Mouse (Mus musculus): ENCODE results near the gene Grrp1. TPM values are rescaled to one million over a fixed set of nuclear protein-coding genes. Genes with fewer than 3 reads are reported as not detected.

Grrp1 gene
- total and polyA plus RNA-seq, 2 experiments from 2014 or later, result 18.3 TPM

DNA sequence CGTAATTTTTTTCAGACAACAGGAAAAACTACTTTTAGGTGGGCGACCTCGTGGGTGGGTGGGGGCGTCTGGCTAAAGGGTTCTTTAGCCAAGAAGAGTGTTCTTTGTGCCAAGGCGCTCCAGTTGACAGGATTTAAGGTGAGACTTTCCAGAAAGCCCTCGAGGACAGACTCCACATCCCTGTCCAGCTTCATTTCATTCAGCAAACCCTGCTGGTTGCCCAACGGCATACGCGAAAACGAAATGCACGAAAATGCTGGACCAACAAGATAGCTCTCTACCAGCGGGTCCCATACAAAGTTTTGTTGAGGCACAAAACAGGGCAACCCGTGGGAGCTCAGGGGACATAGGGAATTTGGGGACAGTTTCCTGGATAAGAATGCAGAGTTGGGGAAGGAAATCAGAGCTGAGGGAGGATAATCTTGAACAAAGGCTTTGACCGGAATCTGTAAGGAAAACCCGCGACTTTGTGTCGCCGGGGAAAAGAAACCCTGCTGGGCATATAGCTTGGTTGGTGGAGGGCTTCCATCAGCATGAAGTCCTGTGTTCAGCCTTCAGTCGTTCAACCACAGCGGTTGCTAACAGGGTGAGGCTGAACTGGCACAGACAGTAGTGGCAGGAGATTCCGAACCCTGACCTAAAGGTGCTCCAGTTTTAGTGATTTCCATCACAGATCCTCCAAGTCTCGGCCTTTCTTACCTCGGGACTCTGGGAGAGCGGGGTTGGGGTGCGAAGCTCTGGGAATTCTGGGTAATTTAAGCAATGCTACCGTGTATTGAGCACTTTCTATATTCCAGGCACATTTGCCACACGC is 3.6 kb downstream of the Grrp1 start:
- H3K27ac ChIP-seq (ENCODE audit: low read depth, low read length), result no peak overlapping the region
- no peak for TF ChIP-seq CTCF (IDR thresholded peaks at IDR 0.05; ENCODE audit: low read depth)
- H3K4me1 ChIP-seq (ENCODE audit: insufficient read depth), result 0 out of 2 replicates have a peak, but pooled peaks cover 4% of the 10 kb centered on the region
- DNase-seq (peak; percentile 40), ATAC-seq (no peak)
- peak overlapping the region; percentile 76 for H3K4me2 ChIP-seq (ENCODE audit: low read depth)
- 6% methylated on average over 27 of the region's 27 CpGs for WGBS
- peaks cover 40% of the 10 kb centered on the region for H3K27me3 ChIP-seq (ENCODE audit: insufficient read depth, low read length)
- H3K9me3 ChIP-seq (ENCODE audit: low read length), result no peaks in the 10 kb centered on the region
- peak overlapping the region; percentile 53 for H3K4me3 ChIP-seq (ENCODE audit: low read depth, low read length)
- peak overlapping the region; percentile 74 for H3K9ac ChIP-seq
- H3K36me3 ChIP-seq (ENCODE audit: insufficient read depth), result no peaks in the 10 kb centered on the region

DNA sequence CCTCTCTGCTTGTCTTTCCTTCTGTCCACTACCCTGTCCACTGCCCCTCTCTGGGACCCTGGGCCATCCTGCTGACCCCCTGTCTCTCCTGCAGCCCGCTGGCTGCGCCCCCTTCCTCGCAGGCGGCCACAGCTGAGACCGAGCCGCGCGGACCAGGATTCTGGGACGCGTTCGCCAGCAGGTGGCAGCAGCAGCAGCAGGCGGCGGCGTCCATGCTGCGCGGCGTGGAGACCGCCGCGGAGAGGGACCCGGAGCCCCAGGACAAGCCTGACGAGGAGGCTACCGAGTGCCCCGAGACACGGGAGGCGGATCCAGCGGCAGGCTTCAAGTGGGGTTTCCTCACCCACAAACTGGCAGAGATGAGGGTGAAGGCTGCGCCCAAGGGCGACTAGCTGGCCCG is 4.3 kb downstream of the Grrp1 start:
- peaks cover 8% of the 10 kb centered on the region; the same call in 1 of the 2 replicates for H3K4me1 ChIP-seq (ENCODE audit: insufficient read depth)
- no peaks in the 10 kb centered on the region for H3K36me3 ChIP-seq (ENCODE audit: insufficient read depth)
- H3K4me3 ChIP-seq (ENCODE audit: low read depth, low read length), result peak overlapping the region; percentile 53
- peaks cover 40% of the 10 kb centered on the region for H3K27me3 ChIP-seq (ENCODE audit: insufficient read depth, low read length)
- H3K9me3 ChIP-seq (ENCODE audit: low read length), result no peaks in the 10 kb centered on the region
- no peak overlapping the region for H3K27ac ChIP-seq (ENCODE audit: low read depth, low read length)
- ATAC-seq (peak; percentile 49), DNase-seq (peak; percentile 85)
- peak overlapping the region; percentile 34; the same call in 1 of the 2 replicates for H3K9ac ChIP-seq
- peak; percentile 96 for TF ChIP-seq CTCF (IDR thresholded peaks at IDR 0.05; ENCODE audit: low read depth)
- H3K4me2 ChIP-seq (ENCODE audit: low read depth), result peak overlapping the region; percentile 76
- WGBS, result 1% methylated on average over 30 of the region's 30 CpGs

DNA sequence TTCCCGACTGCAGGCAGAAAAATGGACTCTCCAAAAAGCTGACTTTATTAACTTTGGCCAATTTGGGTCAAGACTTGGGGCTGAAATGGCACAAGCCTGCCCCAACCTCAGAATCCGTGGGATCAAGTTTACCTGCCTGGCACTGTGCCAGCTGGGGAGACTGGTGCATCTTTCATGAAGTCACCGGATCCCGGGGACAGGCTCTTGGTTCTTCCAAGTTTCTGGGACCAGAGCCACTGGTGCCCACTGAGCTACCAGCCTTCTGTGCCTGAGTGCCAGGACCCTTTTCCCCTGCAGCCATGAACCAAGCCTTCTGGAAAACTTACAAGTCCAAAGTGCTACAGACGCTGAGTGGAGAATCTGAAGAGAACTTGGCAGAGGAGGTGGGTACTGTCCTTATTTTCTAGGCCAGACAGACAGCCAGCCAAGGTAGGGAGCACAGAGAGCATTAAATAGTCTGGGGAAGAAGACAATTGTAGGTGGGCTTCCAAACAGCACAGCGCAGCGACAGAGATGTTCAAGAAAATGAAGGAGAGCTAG is 7.1 kb downstream of the Grrp1 start, which contains the start of gene Gm30191:
Gm30191 (plus strand) TSS at position 217 of the 540 bp plus-strand sequence.
- TF ChIP-seq CTCF (IDR thresholded peaks at IDR 0.05; ENCODE audit: low read depth), result no peak
- no peak within 1 kb of the TSS for H3K27ac ChIP-seq (ENCODE audit: low read depth, low read length)
- WGBS, result 69% methylated on average over 7 of the region's 7 CpGs
- H3K4me3 ChIP-seq (ENCODE audit: low read depth, low read length), result peak within 1 kb of the TSS; percentile 67
- peak within 1 kb of the TSS; percentile 91 for H3K4me2 ChIP-seq (ENCODE audit: low read depth)
- H3K4me1 ChIP-seq (ENCODE audit: insufficient read depth), result peaks cover 10% of the 10 kb centered on the region; the same call in 1 of the 2 replicates
- H3K9ac ChIP-seq, result peak within 1 kb of the TSS; percentile 59
- ATAC-seq (no peak), DNase-seq (no peak)
- H3K36me3 ChIP-seq (ENCODE audit: insufficient read depth), result no peaks in the 10 kb centered on the region
- peaks cover 17% of the 10 kb centered on the region for H3K27me3 ChIP-seq (ENCODE audit: insufficient read depth, low read length)
- H3K9me3 ChIP-seq (ENCODE audit: low read length), result no peaks in the 10 kb centered on the region

DNA sequence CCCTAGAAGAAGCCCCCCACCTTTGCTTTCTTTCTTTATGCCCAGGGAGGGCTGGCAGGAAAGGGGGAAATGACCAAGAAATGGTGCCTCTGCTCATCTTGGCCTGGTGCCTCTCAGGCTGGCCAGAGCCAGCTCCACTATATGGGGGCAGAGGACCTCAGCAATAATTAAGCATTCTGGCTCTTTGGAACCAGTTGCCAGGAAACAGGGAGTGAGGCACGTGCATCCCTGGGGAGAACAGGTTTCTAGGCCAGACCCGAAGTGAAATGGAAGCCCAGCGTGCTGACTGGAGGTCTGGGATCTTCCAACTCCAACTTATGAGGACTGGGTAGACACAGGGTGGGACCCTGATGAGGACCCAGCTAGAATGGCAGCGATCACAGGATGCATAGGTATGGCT is 7.7 kb downstream of the Grrp1 start:
- H3K4me1 ChIP-seq (ENCODE audit: insufficient read depth), result peaks cover 10% of the 10 kb centered on the region; the same call in 1 of the 2 replicates
- H3K27me3 ChIP-seq (ENCODE audit: insufficient read depth, low read length), result peaks cover 17% of the 10 kb centered on the region
- ATAC-seq (no peak), DNase-seq (peak; percentile 36)
- H3K27ac ChIP-seq (ENCODE audit: low read depth, low read length), result no peak overlapping the region
- H3K9me3 ChIP-seq (ENCODE audit: low read length), result no peaks in the 10 kb centered on the region
- H3K36me3 ChIP-seq (ENCODE audit: insufficient read depth), result no peaks in the 10 kb centered on the region
- 10% methylated on average over 4 of the region's 4 CpGs for WGBS
- H3K4me2 ChIP-seq (ENCODE audit: low read depth), result no peak overlapping the region
- no peak overlapping the region for H3K4me3 ChIP-seq (ENCODE audit: low read depth, low read length)
- no peak for TF ChIP-seq CTCF (IDR thresholded peaks at IDR 0.05; ENCODE audit: low read depth)
- no peak overlapping the region for H3K9ac ChIP-seq

DNA sequence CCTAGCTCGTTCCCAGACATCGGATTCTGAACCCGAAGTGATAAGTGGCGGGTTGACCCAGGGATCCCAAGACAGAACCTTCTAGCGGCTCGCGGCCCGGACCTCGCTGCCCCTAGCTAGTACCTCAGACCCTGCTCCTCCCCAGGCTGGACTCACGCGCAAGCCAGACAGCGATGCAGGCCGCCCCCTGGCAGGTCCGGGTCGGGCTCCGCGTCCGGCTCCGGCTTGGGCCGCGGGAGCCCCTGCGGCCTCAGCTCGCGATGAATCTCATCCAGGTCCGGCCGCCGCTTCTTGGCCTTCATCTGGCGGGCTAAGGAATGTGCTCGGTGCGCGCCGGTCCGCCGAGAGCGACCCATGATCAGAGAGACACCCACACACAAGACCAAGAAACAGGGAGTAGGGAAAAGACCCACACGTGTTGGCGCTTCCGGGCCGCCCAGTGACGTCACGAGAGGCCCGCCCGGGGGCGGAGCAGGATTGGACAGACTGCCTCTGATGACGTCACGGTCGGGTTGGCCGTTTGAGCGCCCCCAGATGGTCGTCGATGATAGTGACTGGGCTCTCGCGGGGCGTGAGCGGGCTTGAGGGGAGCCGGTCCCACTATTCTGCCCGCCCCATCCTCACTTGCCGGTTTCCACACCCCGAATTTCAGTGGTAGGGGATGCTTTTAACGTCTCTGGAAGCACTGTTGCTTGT is 8.6 kb downstream of the Grrp1 start, which contains the start of gene Zfp593:
Zfp593 (minus strand) TSS at position 445 of the 696 bp plus-strand sequence.
- H3K4me3 ChIP-seq (ENCODE audit: low read depth, low read length), result peak within 1 kb of the TSS; percentile 67
- no peak within 1 kb of the TSS for H3K27ac ChIP-seq (ENCODE audit: low read depth, low read length)
- no peaks in the 10 kb centered on the region for H3K36me3 ChIP-seq (ENCODE audit: insufficient read depth)
- peak within 1 kb of the TSS; percentile 59 for H3K9ac ChIP-seq
- ATAC-seq (peak; percentile 84), DNase-seq (peak; percentile 96)
- WGBS, result 2% methylated on average over 60 of the region's 60 CpGs
- peaks cover 10% of the 10 kb centered on the region; the same call in 1 of the 2 replicates for H3K4me1 ChIP-seq (ENCODE audit: insufficient read depth)
- H3K4me2 ChIP-seq (ENCODE audit: low read depth), result peak within 1 kb of the TSS; percentile 91
- TF ChIP-seq CTCF (IDR thresholded peaks at IDR 0.05; ENCODE audit: low read depth), result peak; percentile 83
- H3K27me3 ChIP-seq (ENCODE audit: insufficient read depth, low read length), result peaks cover 12% of the 10 kb centered on the region
- H3K9me3 ChIP-seq (ENCODE audit: low read length), result no peaks in the 10 kb centered on the region

DNA sequence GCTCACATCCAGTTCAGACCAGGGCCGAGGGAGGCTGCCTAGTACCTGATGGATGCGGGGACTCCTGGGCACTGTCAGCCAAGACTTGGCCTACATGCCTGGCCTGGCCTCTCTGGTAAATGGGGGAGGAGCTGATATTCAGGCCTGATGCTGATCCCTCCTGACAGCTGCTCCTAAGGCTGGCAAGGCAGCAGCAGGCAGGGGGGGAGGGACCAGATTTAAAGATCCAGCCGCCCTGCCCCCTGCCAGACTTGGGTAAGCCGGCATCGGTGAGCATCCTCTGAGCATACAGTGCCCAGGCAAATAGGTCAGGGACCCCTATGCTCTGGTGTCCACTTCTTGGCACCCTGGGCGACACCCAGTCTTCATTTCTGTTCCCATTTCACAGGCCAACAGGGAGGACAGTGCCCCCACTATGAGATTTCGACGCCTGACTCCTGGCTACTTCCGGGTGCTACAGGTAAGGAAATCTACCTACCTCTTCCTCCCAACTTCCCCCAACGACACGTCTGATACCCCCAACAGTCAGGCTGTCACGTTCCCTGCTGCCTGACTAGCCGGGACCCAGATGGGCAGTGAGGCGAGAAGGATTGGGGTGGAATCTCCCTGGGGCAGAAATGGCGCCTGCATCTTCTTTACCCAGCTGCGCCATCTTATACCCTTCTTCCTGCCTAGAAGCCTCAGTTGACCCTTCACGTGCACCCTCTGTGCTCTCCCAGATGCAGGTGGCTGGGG is 10.2 kb downstream of the Grrp1 start, which contains the start of gene E130218I03Rik:
E130218I03Rik (plus strand) TSS at position 147 of the 735 bp plus-strand sequence.
- 92% methylated on average over 17 of the region's 17 CpGs for WGBS
- ATAC-seq, result no peak
- H3K27me3 ChIP-seq (ENCODE audit: insufficient read depth, low read length), result peaks cover 8% of the 10 kb centered on the region; the same call in 1 of the 2 replicates
- no peaks in the 10 kb centered on the region for H3K9me3 ChIP-seq (ENCODE audit: low read length)
- peaks cover 10% of the 10 kb centered on the region; the same call in 1 of the 2 replicates for H3K4me1 ChIP-seq (ENCODE audit: insufficient read depth)
- no peak within 1 kb of the TSS for H3K27ac ChIP-seq (ENCODE audit: low read depth, low read length)
- peak within 1 kb of the TSS; percentile 67; the same call in 1 of the 2 replicates for H3K4me3 ChIP-seq (ENCODE audit: low read depth, low read length)
- peak within 1 kb of the TSS; percentile 91 for H3K4me2 ChIP-seq (ENCODE audit: low read depth)
- no peak for TF ChIP-seq CTCF (IDR thresholded peaks at IDR 0.05; ENCODE audit: low read depth)
- no peak for DNase-seq
- no peak within 1 kb of the TSS for H3K9ac ChIP-seq
- H3K36me3 ChIP-seq (ENCODE audit: insufficient read depth), result no peaks in the 10 kb centered on the region

All from forebrain, postnatal 0 days (tissue).